Mouse (Mus musculus) megakaryocyte progenitor cell, adult 5-6 weeks (primary cell): Measurements from ENCODE around the gene Med20. TPM values are rescaled to one million over a fixed set of nuclear protein-coding genes. Genes with fewer than 3 reads are reported as not detected.
"Not testable (repeated sequence)": the region's sequence is repeated elsewhere in the genome, so short reads cannot be mapped to it uniquely, and the experiment has no call there.

Experiments used
- ATAC-seq: replicated peaks from 2 replicates; pipeline ENCODE4 v1.8.0; 2016; ENCODE audit warnings: mild to moderate bottlenecking, moderate TSS enrichment, inconsistent platforms; ENCODE audit not compliant: poor library complexity
- total RNA-seq, 2 experiments: library from RNA; stranded (forward) in 1 of 2; stranded (reverse) in 1 of 2; fragments of 157-497, 149-512 nt in 1 of 2; fragments of 200-1000 nt in 1 of 2; gene quantifications; 2 replicates each; pipeline versions ENCODE4 v1.2.3 to v1.2.4; 2015 to 2017

Med20 gene
- total RNA-seq, 2 experiments from 2014 or later, result 23.8 to 40.7 TPM

GRCm38 (mm10) chr17:47596162-47596838, 15.1 kb upstream of the Med20 start:
- no peak for ATAC-seq

DNA sequence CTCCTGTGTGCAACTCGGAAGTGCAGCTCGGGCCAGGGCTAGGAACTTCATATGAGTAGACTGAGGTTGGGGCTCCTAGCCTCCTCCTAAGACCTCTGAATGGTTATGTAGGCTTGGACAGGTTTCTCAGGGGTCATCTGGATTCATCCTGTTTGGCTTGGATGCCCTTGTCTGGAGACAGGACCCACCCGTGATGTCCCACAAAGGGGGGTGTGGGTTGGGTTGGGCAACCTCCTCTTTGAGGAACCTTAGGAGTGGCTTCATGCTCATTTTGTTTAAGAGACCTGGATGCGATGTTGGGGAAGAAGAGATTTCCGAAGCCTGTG, 14.6 kb upstream of the Med20 start:
- ATAC-seq, result no peak

DNA sequence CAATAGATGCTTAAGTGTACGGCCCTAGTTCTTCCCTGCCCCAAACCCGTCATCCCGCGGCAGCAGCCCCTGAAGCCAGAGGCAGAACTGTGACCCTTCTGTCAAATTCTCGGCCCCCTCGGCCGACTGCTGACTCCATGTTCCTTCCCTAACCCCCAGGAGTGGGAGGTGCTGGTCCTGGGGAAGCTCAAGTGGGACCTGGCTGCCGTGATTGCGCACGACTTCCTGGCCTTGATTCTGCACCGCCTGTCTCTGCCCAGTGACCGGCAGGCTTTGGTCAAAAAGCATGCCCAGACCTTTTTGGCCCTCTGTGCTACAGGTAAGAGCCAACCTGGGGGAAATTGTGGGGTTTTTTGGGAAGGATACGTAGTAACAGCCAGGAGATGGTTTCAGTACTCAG, 14.1 kb upstream of the Med20 start:
- ATAC-seq, result no peak

DNA sequence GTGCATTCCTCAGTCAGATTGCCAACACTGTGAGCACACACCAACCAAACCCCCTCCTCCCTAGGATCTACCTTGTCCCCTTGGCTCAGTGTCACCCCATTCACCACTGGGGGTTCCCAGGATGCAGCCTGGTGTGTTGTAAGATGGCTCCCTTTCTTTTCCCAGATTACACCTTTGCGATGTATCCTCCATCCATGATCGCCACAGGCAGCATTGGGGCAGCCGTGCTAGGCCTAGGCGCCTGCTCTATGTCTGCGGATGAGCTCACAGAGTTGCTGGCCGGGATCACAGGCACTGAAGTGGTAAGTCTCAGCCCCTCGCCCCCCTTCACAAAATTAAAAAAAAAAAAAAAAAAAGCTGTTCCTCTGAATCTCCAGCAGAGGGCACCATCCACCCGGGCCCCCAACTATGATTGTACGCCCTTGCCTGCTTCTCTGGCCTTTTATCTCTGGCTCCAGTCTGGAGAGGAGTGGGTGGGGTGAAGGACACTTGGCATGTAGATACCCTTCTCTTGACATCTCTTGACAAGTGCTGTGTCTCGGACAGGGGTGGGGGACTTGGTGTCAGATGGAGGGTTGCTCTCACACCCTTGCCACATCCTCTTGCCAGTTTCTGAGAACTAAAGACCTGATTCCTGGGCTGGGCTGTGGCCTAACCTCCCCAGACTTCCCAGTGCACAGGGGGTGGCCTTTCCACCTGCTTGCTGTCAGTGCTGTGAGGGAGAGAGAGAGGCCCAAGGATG, 13.4 kb upstream of the Med20 start:
- peak; percentile 63 for ATAC-seq

DNA sequence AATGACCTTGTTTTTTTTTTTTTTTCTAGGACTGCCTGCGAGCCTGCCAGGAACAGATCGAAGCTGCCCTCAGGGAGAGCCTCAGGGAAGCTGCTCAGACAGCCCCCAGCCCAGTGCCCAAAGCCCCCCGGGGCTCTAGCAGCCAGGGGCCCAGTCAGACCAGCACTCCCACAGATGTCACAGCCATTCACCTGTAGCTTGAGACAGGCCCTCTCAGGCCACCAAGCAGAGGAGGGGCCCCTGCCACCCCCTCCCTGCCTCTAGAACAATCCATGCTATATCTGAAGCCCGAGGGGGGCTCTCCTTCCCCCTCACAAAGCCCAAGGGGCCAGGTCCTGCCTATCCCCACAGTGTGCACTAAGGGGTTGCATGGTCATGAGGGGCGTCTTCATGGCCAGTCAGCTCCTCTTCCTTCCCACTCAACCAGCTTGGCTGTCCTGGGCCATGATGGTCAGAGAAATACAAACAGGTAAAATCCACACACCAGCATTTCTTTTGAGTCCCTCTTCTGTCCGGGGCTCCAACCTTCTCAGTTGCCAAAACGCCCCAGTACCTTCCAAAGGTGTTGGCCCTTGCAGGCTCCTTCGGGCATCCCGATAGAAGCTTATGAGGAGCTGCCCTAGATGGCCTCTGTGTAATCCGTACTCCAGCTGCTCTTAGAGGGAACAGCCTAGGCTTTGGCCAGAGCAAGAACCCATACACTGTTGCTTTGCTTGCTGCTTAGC, 12.6 kb upstream of the Med20 start:
- ATAC-seq, result not testable (repeated sequence)

DNA sequence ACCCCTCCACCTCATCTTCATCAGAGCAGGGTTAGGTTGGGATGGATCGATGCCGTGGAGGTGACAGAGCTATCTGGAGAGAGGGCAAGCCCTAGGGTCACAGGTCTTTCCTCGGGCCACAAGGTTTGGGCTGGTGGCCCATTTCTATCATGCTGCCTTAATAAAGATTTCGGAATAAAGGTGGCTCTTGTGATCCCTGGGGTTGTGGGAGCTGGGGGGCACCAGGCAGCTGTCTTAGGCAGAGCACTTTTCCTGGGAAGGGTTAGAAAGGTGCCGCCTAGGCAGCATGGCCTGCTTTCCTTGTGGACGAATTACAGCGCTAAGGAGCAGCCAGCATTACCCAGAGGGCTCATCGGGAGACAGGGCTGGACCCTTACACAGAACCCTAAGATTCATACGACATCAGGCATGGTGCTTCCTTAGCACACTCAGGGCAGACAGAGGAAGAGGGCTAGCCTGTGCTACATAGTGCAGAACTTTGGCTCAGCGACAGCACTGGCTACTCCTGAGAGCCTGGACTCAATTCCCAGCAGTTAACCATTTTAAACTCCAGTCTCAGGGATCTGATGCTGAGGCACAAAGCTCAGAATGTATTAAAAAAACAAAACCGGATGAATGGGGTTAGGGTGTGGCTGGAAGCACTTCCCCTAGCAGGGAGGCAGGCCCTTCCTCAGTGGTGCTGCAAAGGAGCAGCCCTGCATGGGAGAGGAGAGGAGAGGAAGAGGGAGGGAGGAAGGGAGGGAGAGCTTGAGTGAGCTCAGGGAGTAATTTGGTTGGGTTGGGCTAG, 11.7 kb upstream of the Med20 start:
- ATAC-seq, result 0 out of 2 replicates have a peak, but pooled peaks have one; percentile 7

DNA sequence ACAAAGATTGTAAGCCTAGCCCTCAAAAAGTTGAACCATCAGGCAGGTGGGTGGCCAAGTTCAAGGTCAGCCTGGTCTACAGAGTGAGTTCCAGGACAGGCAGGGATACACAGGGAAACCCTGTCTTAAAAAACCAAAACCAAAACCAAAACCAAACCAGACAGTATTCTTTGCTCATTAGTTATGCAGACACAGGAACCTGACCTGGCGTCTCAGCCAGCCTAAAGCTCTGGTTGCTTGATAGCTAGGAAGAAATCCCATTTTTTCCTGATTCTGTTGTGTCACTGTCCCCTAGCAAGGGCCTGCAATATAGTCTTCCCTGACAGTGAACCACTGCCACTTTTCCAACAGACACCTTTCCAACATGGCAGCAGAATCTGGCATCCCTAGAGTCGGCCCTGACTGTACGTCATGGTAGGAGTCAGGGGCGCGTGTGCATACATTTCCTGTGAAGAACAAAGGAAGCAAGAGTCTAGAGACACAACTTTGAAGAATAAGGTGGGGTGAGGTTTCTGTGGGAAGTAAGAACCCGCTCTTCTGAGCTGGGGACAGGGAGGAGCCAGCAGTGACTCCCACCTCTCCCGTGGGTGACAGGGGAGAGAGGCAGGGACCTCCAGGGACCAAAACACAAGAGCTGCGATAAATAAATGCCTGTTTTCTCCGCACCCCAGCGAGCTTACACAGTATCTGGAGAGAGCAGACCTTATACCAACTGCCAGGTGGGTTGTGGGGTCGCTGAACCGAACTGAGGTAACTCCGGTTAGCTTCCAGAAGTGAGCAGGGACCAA, 10.6 kb upstream of the Med20 start:
- ATAC-seq, result no peak

- no peak for ATAC-seq
Observed at GRCm38 (mm10) chr17:47601389-47601755, 10.0 kb upstream of the Med20 start.

DNA sequence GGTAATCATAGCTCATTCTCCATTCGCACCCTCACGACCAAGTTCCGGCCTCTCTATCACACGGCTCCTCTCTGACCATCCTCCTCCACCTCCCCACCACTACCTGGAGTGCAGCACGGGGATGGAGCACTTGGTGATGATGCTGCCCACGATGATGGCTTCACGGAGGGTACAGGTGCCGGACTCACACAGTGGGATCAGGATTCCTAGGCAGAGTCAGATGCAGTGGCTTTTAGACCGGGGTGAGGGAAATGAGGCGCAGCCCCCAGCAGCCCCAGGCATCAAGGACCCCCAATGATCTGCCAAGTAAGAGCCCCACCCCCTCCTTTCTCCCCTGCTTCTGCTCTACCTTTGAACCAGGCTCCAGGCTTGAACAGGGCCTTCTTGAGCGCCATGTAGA, 9.1 kb upstream of the Med20 start:
- no peak for ATAC-seq

DNA sequence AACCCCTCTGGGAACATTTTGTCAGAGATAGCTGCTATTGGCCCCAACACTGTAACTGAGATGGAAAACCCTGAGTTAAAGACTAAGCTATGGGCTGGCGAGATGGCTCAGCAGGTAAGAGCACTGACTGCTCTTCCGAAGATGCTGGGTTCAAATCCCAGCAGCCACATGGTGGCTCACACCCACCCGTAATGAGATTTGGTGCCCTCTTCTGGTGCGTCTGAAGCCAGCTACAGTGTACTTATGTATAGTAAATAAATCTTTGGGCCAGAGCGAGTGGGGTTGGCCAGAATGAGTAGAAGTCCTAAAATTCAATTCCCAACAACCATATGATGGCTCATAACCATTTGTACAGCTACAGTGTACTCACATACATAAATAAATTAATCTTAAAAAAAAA, 5.2 kb upstream of the Med20 start:
- ATAC-seq, result no peak

DNA sequence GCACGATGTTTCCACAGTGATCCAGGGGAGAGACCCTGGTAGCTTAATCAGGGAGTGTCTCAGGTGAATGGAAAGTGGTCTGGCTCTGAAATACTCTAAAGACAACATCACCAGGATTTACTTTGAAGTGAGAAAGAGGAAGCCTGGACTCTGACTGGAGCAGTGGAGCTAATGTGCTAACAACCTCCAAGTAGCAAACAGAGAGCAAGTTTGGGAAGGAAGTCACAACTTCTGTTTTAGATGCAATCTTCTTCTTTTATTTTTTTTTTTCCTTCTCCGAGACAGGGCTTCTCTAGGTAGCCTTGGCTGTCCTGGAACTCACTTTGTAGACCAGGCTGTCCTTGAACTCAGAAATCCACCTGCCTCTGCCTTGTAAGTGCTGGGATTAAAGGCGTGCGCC, 2.2 kb upstream of the Med20 start:
- ATAC-seq, result no peak

GRCm38 (mm10) chr17:47611661-47611982, 240 bp downstream of the Med20 start:
- ATAC-seq, result peak; percentile 12

DNA sequence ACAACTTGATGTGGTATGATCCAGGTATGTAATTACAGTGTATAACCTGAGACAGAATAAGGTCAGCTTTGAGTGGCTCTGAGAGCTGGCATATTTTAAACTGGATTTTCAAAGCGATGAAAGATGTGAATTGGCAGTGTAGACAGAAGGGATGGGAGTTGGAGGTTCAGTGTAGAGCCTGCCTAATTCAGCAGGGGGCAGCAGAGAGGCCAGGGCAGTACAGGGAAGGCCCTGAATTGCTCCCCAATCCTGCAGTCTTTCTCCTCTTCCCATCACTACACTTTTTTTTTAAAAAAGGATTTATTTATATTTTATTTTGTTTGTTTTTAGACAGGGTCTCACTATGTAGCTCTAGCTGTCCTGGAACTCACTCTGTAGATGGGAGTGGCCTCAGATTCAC, 2.6 kb downstream of the Med20 start:
- ATAC-seq, result 0 out of 2 replicates have a peak, but pooled peaks have one; percentile 26

DNA sequence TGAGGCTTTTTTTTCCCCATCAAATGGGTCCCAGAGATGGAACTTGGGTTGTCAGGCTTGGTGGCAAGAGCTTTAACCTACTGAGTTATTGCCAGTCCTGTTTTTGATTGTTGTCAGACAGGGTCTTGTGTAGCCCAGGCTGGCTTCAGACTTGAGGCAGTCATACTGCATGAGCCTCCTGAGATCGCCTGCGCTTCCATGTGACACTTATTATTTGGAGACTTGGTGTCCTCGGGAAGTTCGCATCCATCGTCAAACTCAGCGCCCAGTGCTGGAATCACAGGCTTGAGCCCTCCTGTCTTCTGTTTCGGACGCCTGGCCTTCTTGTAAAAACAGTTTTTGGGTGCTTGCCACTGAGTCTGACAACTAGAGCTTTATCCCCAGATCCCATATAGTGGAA, 4.7 kb downstream of the Med20 start:
- ATAC-seq, result no peak

- ATAC-seq, result no peak
Observed at GRCm38 (mm10) chr17:47616652-47617051, 5.3 kb downstream of the Med20 start.

- ATAC-seq, result peak; percentile 97
Observed at GRCm38 (mm10) chr17:47617605-47618307, 6.4 kb downstream of the Med20 start.

- no peak for ATAC-seq
Observed at GRCm38 (mm10) chr17:47618556-47619311, 7.4 kb downstream of the Med20 start.

DNA sequence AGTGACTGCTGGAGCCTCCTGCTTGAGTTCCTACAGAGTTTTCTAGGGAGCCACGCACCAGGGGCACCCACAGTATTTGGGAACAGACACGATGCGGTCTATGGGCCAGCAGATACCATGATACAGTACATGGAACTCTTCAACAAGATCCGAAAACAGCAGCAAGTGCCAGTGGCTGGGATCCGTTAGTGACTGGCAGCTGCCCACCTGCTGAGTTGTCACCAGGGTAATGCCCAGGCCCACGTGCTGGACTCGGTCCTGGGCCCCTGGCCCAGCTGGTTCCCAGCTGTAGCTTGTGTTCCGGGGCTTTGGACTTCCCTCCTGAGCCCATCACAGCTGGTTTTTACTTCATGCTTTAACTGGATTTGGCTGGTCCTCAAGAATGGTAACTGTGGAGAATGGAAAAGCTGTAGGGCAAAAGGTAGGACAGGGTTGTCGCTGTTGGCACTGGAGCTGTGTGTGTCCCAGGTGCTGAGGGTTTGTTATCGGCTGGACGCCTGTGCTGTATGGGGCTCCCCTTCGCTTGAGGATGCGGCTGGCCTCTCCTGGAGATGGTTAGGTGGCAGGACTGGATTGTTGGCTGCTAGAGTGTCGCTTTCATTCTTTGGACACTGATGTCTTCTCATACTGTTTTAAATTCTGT, 11.7 kb downstream of the Med20 start:
- no peak for ATAC-seq

GRCm38 (mm10) chr17:47624572-47624971, 13.2 kb downstream of the Med20 start:
- ATAC-seq, result not testable (repeated sequence)
